Mouse (Mus musculus) kidney, postnatal 4 days (tissue): ENCODE measurements around the gene Ccdc141.

Experiments
- DNase-seq, 2 experiments: peaks; one replicate each; pipeline ENCODE4 v3.0.0; 2021; ENCODE audit warnings: mixed read lengths in 2 of 2

Ccdc141 gene

DNA sequence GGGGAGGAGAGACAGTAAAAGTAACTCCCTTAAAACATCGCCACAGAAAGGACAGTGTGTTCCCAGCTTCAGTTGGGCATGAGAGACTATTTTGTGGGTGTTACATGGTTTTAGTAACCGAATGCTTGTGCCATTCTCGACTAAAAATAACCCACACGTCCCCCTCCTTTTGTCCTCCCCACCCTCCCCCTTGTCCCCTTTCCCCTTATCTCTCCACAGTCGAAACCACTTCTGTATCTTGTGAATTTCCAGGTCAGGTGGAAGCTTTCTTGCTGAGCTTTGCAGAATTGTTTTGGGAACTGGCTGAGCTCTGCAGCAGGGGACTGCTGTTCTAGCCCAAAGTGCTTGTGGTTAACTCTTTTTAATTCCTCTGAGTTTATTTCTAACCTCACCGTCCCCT lies 200.2 kb downstream of the Ccdc141 start:
- DNase-seq, result no peak

DNA sequence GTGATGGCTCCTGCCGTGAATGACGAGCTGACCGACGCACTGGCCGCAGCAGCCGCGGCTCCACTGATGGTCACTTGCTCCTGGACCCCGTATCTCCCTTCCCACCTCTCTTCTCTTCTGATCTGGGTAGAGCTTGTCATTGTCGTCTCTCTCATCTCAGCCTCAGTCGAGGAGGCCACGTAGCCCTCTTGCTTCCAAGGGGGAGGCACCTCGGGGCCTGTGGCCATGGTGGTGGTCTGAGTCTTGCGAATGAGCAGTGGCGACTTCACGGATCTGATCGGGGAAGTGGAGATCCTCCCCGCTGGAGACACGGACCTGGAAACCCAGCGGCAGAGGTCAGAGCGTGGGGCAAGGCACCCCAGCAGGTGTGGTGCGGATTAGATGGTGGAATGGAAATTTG lies 200.8 kb downstream of the Ccdc141 start:
- no peak for DNase-seq

DNA sequence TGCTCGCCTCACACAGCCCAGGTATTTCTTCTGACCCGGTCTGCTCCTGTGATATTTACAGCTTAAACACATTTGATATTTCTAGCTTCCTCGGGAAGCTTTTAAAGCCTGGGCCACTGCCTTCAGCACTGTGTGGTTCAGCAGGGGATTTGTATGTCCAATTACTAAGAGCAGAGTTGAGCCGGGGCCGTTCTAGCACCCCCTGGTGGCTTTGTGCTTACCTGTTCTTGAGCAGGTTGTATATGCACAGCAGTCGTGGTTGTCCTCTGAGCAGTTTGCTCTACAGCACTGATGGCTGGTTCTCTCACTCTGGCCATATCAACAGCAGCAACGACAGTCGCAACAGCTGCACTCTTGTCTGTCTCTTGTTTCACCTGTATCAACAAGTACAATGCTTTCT lies 201.5 kb downstream of the Ccdc141 start:
- DNase-seq, result peak; percentile 90 to 91

DNA sequence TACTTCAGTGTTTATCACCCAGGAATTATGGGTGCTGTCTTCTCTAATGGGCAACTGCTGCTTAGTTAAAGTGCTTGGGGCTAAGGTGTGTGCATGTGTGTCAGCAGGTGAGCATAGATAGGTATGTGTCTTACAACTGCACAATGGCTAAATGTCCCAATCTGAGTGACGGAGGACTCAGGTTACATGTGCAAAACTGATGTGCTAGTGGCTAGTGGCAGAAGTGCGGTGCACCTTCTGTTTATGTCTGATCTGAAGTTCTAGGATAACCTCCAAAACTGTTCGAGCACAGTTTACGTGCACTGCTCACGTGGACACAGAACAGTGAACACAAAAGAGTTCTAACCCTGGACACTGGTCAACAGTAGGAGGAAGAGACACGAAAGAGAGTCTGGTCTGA lies 203.9 kb downstream of the Ccdc141 start:
- no peak for DNase-seq

DNA sequence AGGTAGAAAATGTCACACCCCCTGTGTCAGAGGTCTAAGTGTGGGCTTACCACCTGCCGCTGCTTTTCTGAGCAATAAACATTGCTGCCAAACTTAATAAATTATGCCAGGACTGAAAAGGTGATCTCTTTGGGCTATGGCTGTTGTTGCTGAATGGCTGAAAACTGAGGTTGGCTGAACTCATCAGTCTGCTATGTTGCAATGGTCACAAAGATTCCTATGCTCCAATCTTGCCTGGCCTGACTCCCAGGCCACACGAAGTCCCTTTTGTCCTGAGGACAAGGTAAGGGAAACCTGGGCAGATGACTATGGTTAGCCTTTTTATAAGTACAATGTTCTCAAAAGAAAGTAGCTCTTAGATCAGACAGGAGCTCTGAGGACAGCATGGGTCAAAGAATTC lies 204.4 kb downstream of the Ccdc141 start:
- no peak for DNase-seq

DNA sequence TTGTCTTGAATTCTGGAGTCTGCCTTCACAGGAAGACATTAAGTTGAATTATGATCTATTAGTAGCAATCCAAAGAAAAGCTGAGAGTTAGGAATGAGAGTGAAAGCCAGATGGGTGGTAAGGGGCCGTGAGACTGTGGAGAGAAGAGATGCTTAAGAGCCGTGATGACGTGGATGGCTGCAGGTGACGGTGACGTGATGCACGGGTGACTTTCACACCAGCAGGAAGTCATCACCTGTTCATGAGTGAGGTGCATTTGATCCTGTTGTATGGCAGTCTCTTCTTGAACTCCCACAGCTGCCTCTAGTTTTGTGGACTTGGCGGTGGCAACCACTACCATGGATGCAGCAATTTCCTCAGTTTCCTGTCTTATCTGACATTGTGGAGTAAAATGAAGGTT lies 204.9 kb downstream of the Ccdc141 start:
- no peak for DNase-seq

DNA sequence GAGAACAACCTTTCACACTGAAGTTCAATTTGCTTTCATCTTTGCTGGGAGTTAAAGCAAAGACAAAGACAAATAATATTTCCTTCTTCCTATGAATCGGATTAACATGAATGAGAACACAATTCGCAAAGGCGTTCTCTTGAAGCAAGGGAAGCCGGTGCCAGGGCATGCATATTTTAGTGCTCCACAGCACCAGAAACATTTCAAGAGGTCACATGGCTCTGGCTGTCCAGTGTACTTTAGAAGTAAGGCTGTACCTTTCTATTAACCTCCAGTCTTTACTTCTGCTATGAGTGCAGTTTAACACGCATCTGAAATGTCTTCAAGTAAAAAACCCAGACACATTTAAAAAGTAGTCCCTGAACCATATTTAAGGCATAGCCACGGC lies 208.4 kb downstream of the Ccdc141 start:
- no peak for DNase-seq

DNA sequence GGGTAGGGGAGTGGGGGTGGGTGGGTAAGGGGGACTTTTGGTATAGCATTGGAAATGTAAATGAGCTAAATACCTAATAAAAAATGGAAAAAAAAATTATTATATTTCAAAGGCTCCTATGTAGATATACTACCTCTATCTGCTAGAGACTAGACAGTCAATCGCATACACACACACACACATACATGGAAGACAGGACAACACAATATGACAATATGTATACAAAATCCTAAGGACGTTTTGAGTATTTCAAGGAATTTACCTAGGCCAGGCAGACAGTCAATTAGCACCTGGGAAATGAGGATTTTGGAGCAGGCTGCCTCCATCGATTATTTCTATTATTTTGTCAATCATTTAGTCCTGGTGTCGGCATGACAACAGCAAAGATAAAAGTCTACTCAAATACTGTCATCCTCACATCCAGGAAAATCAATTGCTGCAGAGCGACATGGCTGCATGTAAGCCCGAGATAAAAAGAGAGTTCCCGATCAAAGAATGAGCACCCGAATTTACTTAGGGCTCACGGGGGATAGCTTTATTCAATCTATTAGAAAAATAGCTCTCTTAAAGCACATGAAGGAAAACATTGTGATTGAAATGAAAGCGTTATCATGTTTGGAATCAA lies 208.9 kb downstream of the Ccdc141 start:
- DNase-seq, result no peak
